Mouse (Mus musculus) heart, postnatal 0 days (tissue): ENCODE measurements at regions not wholly inside any gene's neighbourhood (a gene's known extent, or its start where the extent isn't known, plus 50 kb on each side); places are given as distances from the start of the nearest gene placed in this dataset.

ENCODE experiments used
- CTCF ChIP-seq: IDR thresholded peaks from 2 replicates; pipeline ENCODE4 v1.5.1; 2016; ENCODE audit warnings: antibody characterized with exemption, control low read depth, low read depth
- EP300 ChIP-seq: IDR thresholded peaks from 2 replicates; pipeline ENCODE4 v1.6.1; 2016; ENCODE audit warnings: antibody characterized with exemption, low read depth

- TF ChIP-seq CTCF: no peak
- TF ChIP-seq EP300: no peak
Measured at GRCm38 (mm10) chr9:43661646-43662045, 82.1 kb upstream of the Nectin1 start.
